Mouse (Mus musculus): ENCODE measurements around the gene Lingo3. TPM values are rescaled to one million over a fixed set of nuclear protein-coding genes. Genes with fewer than 3 reads are reported as not detected.

Lingo3 gene
- total and polyA plus RNA-seq, 2 experiments from 2014 or later: 28.0 to 70.3 TPM

DNA sequence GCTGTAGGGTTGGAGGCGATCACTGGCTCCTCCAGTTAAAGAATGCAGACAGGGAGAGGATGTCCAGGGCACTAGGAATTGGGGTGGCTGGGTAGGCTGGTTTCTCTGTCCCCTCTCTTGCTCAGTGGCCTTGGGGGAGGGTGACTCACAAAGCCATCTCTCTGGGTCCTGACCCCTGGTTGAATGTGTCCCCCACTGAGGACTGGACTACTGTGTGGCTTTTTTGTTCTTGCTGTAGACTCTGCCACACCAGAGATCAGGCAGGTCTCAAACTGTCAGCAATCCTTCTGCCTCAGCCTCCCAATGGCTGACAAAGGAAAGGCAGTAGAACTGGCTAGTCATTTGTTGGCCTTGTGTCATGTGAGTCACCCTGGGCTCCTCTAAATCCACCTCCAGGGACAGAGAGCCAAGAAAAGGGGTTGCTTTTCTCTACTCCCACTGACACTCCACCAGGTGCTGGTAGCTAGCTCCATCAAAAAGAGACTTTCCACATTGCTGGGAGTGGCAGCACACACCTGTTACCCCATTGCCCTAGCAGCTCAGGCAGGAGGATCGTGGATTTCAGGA is 5.4 kb downstream of the Lingo3 start:
- Histone ChIP-seq H3K4me1 (ENCODE audit: insufficient read depth, low read length) (no peaks in the 10 kb centered on the region), H3K9me3 (ENCODE audit: low read length) (no peaks in the 10 kb centered on the region), H3K4me2 (ENCODE audit: low read depth, low read length) (no peak overlapping the region), H3K27ac (no peak overlapping the region), H3K36me3 (ENCODE audit: insufficient read depth, low read length) (no peaks in the 10 kb centered on the region), H3K9ac (replicated peaks; ENCODE audit: low read length) (no peak overlapping the region), H3K4me3 (ENCODE audit: low read length) (no peak overlapping the region), H3K27me3 (ENCODE audit: insufficient read depth, low read length) (no peaks in the 10 kb centered on the region)
- no peak for ATAC-seq
- no peak for TF ChIP-seq CTCF (IDR thresholded peaks at IDR 0.05; ENCODE audit: low read depth)
- 72% methylated on average over 2 of the region's 2 CpGs for WGBS
- no peak for DNase-seq (ENCODE audit: low spot score)

DNA sequence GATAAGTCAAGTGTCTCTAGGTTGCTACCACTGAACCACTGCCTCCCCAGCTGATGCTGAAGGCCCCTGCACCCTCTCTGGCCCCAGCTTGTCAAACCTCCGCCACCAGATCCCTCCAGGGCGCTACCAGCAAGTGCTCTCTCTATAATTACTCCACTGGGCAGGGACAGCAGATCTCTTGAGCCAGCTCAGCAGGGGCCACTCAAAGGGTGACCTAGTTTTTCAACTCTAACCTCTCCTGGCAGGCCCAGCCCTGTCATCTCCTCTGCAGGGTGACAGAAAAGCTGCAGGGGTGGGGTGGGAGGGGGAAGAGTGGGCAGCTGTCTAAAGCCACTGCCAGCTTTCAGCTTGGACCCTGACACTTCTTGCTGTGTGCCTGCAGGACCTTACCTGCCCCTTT is 6.0 kb downstream of the Lingo3 start:
- Histone ChIP-seq H3K4me3 (ENCODE audit: low read length) (no peak overlapping the region), H3K27me3 (ENCODE audit: insufficient read depth, low read length) (no peaks in the 10 kb centered on the region), H3K9ac (replicated peaks; ENCODE audit: low read length) (no peak overlapping the region), H3K27ac (no peak overlapping the region), H3K4me1 (ENCODE audit: insufficient read depth, low read length) (no peaks in the 10 kb centered on the region), H3K9me3 (ENCODE audit: low read length) (no peaks in the 10 kb centered on the region), H3K36me3 (ENCODE audit: insufficient read depth, low read length) (no peaks in the 10 kb centered on the region), H3K4me2 (ENCODE audit: low read depth, low read length) (no peak overlapping the region)
- DNase-seq (ENCODE audit: low spot score) (no peak), ATAC-seq (no peak)
- WGBS: 26% methylated on average over 2 of the region's 2 CpGs
- TF ChIP-seq CTCF (IDR thresholded peaks at IDR 0.05; ENCODE audit: low read depth): no peak

DNA sequence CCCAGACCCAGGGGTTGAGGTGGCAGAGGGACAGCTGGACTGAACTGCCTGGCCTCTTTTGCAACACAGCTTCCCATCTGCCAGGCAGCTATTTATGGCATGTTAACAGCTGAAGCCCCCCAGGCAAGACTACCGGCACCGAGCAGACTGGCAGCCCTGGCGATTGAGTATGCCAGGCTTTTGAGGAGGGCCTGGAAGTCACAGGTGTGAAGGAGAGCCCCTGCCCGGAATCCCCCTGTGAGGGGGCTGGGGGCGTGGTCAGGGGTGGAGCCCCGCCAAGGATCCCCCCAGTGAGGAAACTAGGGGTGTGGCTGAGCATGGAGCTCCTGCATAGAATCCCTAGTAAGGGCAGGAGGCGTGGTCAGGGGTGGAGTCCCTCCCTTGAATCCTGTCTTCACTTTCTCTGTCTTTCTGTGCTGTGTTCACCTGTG is 6.9 kb downstream of the Lingo3 start:
- Histone ChIP-seq H3K27me3 (ENCODE audit: insufficient read depth, low read length) (no peaks in the 10 kb centered on the region), H3K27ac (0 out of 2 replicates have a peak overlapping the region, but pooled peaks have one; percentile 5), H3K4me3 (ENCODE audit: low read length) (no peak overlapping the region), H3K4me2 (ENCODE audit: low read depth, low read length) (no peak overlapping the region), H3K9ac (replicated peaks; ENCODE audit: low read length) (no peak overlapping the region), H3K36me3 (ENCODE audit: insufficient read depth, low read length) (no peaks in the 10 kb centered on the region), H3K9me3 (ENCODE audit: low read length) (no peaks in the 10 kb centered on the region), H3K4me1 (ENCODE audit: insufficient read depth, low read length) (no peaks in the 10 kb centered on the region)
- peak; percentile 22 for DNase-seq (ENCODE audit: low spot score)
- TF ChIP-seq CTCF (IDR thresholded peaks at IDR 0.05; ENCODE audit: low read depth): no peak
- WGBS: 41% methylated on average over 7 of the region's 7 CpGs
- ATAC-seq: no peak

DNA sequence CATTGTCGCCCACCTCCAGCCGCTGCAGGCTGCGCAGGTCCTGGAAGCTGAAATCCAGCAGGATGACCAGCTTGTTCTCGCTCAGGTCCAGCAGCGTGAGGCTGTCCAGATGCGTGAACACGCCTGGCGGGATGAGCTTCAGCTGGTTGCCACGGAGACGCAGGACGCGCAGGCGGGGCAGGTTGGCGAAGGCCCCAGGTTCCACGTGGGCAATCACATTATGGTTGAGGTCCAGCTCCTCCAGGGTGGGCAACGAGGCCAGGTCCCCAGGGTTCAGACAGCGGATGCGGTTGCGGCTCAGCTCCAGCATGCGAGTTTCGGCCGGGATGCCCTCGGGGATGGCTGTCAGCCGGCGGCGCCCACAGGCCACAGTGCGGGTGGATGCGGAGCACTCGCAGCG is 8.2 kb downstream of the Lingo3 start:
- Histone ChIP-seq H3K36me3 (ENCODE audit: insufficient read depth, low read length) (no peaks in the 10 kb centered on the region), H3K4me1 (ENCODE audit: insufficient read depth, low read length) (no peaks in the 10 kb centered on the region), H3K4me2 (ENCODE audit: low read depth, low read length) (no peak overlapping the region), H3K4me3 (ENCODE audit: low read length) (no peak overlapping the region), H3K9ac (replicated peaks; ENCODE audit: low read length) (no peak overlapping the region), H3K27me3 (ENCODE audit: insufficient read depth, low read length) (no peaks in the 10 kb centered on the region), H3K27ac (no peak overlapping the region), H3K9me3 (ENCODE audit: low read length) (no peaks in the 10 kb centered on the region)
- WGBS: 54% methylated on average over 30 of the region's 30 CpGs
- no peak for TF ChIP-seq CTCF (IDR thresholded peaks at IDR 0.05; ENCODE audit: low read depth)
- peak; percentile 50 for DNase-seq (ENCODE audit: low spot score)
- ATAC-seq: no peak

DNA sequence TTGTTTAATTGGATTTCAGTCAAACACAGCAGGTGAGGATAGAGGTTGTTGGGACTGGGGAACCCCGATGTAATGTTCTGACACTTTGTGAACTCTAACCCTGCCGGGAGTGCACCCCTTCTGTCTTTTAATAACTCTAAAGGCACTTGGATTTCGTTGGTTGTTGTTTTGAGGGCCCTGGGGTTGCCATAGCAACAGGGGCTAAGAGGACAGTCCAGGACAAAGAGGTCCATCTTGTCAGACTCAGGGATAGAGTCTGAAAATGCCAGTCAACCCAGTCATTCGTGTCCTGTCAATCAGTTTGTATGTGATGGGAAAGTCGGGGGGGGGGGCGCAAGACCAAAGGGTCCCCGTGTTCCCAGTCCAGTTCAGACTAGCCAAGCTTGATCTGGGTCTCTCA is 11.0 kb downstream of the Lingo3 start:
- no peak overlapping the region for H3K9ac ChIP-seq (replicated peaks; ENCODE audit: low read length)
- DNase-seq (ENCODE audit: low spot score): no peak
- peaks cover 2% of the 10 kb centered on the region; the same call in 1 of the 2 replicates for H3K4me1 ChIP-seq (ENCODE audit: insufficient read depth, low read length)
- H3K4me2 ChIP-seq (ENCODE audit: low read depth, low read length): no peak overlapping the region
- no peak for ATAC-seq
- no peaks in the 10 kb centered on the region for H3K9me3 ChIP-seq (ENCODE audit: low read length)
- no peak overlapping the region for H3K4me3 ChIP-seq (ENCODE audit: low read length)
- 37% methylated on average over 7 of the region's 7 CpGs for WGBS
- H3K36me3 ChIP-seq (ENCODE audit: insufficient read depth, low read length): peaks cover 12% of the 10 kb centered on the region
- no peaks in the 10 kb centered on the region for H3K27me3 ChIP-seq (ENCODE audit: insufficient read depth, low read length)
- no peak for TF ChIP-seq CTCF (IDR thresholded peaks at IDR 0.05; ENCODE audit: low read depth)
- no peak overlapping the region for H3K27ac ChIP-seq

DNA sequence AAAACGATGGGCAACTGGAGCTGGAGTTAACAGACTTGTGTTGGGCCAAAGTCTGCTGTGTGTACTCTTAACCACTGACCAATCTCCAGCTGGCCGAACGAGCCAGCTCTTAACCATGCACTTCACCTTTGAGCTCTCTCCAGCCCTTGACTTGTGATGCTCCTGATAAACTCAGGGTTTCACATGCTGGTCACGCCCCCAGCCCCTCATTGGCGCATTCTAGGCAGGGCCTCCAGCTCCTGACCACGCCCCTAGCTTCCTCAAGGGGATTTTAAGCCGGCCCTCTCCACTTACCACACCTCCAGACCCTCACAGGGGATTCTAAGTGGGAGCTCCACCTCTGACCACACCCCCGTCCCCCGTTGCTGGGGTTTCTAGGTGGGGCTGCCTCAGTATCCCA is 12.7 kb downstream of the Lingo3 start:
- H3K4me3 ChIP-seq (ENCODE audit: low read length): no peak overlapping the region
- H3K4me1 ChIP-seq (ENCODE audit: insufficient read depth, low read length): peaks cover 5% of the 10 kb centered on the region; the same call in 1 of the 2 replicates
- ATAC-seq (no peak), DNase-seq (ENCODE audit: low spot score) (peak; percentile 42)
- H3K27me3 ChIP-seq (ENCODE audit: insufficient read depth, low read length): no peaks in the 10 kb centered on the region
- no peaks in the 10 kb centered on the region for H3K9me3 ChIP-seq (ENCODE audit: low read length)
- peaks cover 12% of the 10 kb centered on the region for H3K36me3 ChIP-seq (ENCODE audit: insufficient read depth, low read length)
- 7% methylated on average over 9 of the region's 9 CpGs for WGBS
- no peak for TF ChIP-seq CTCF (IDR thresholded peaks at IDR 0.05; ENCODE audit: low read depth)
- no peak overlapping the region for H3K27ac ChIP-seq
- no peak overlapping the region for H3K4me2 ChIP-seq (ENCODE audit: low read depth, low read length)
- H3K9ac ChIP-seq (replicated peaks; ENCODE audit: low read length): no peak overlapping the region

All from hindbrain, postnatal 0 days (tissue).